Mouse (Mus musculus) regulatory T cell (primary cell): Measurements from ENCODE around the gene Vmn2r103.

Experiments
- in situ Hi-C: fragments of 300-600 bp; cut with MboI, MseI; formaldehyde crosslinking; loops from one replicate; pipeline ENCODE4 v1.15.1; 2025; ENCODE audit warnings: high pct_unique_total_duplicates

Gene Vmn2r103

GRCm38 (mm10) chr17:19773063-19773462 lies at the start of gene Vmn2r103:
TSS of gene Vmn2r103 (plus strand) at chr17:19773363.
- in situ Hi-C loops: no loop called here

- in situ Hi-C loops: no loop called here
Observed at GRCm38 (mm10) chr17:19778994-19779393, 5.8 kb downstream of the Vmn2r103 start.

GRCm38 (mm10) chr17:19789248-19789647 lies 16.1 kb downstream of the Vmn2r103 start:
- in situ Hi-C loops: no loop called here
